Mouse (Mus musculus): Measurements from ENCODE around the gene Itga2b. TPM values are rescaled to one million over a fixed set of nuclear protein-coding genes. Genes with fewer than 3 reads are reported as not detected.

The Itga2b gene
- polyA plus RNA-seq, 1 experiment from 2014 or later, result 5.8 TPM

- peak overlapping the region; percentile 86 for H3K9ac ChIP-seq (ENCODE audit: low read depth, low read length)
Observed at GRCm38 (mm10) chr11:102406900-102407833, 62.8 kb downstream of the Itga2b start.

GRCm38 (mm10) chr11:102406401-102406800, 63.5 kb downstream of the Itga2b start:
- Histone ChIP-seq H3K9ac (ENCODE audit: low read depth, low read length) (peak overlapping the region; percentile 86; the same call in 1 of the 2 replicates), H3K27ac (ENCODE audit: low read depth, low read length) (no peak overlapping the region; the same call in 1 of the 2 replicates), H3K36me3 (ENCODE audit: control insufficient read depth, insufficient read depth, low read length) (peaks cover 24% of the 10 kb centered on the region), H3K4me2 (replicated peaks; ENCODE audit: low read depth, low read length) (peak overlapping the region; percentile 76), H3K4me3 (ENCODE audit: low read length) (peak overlapping the region; percentile 78), H3K27me3 (ENCODE audit: control insufficient read depth, insufficient read depth, low read length) (no peaks in the 10 kb centered on the region), H3K4me1 (ENCODE audit: control insufficient read depth, insufficient read depth, low read length) (peaks cover 18% of the 10 kb centered on the region), H3K9me3 (ENCODE audit: control insufficient read depth, low read length) (no peaks in the 10 kb centered on the region)
- ATAC-seq (ENCODE audit: low FRiP score, low TSS enrichment), result no peak
- WGBS, result 5% methylated on average over 3 of the region's 3 CpGs

More at GRCm38 (mm10) chr11:102406900-102407833, 62.8 kb downstream of the Itga2b start:
- Histone ChIP-seq H3K27me3 (ENCODE audit: control insufficient read depth, insufficient read depth, low read length) (no peaks in the 10 kb centered on the region), H3K27ac (ENCODE audit: low read depth, low read length) (peak overlapping the region; percentile 97), H3K4me2 (replicated peaks; ENCODE audit: low read depth, low read length) (peak overlapping the region; percentile 76), H3K9me3 (ENCODE audit: control insufficient read depth, low read length) (no peaks in the 10 kb centered on the region), H3K4me3 (ENCODE audit: low read length) (peak overlapping the region; percentile 78), H3K4me1 (ENCODE audit: control insufficient read depth, insufficient read depth, low read length) (peaks cover 18% of the 10 kb centered on the region), H3K36me3 (ENCODE audit: control insufficient read depth, insufficient read depth, low read length) (peaks cover 24% of the 10 kb centered on the region)
- peak; percentile 75 for ATAC-seq (ENCODE audit: low FRiP score, low TSS enrichment)
- WGBS, result under 1% methylated on average over 71 of the region's 85 CpGs

- Histone ChIP-seq H3K4me2 (replicated peaks; ENCODE audit: low read depth, low read length) (peak overlapping the region; percentile 76), H3K4me3 (ENCODE audit: low read length) (peak overlapping the region; percentile 78; the same call in 1 of the 2 replicates), H3K4me1 (ENCODE audit: control insufficient read depth, insufficient read depth, low read length) (peaks cover 18% of the 10 kb centered on the region), H3K27ac (ENCODE audit: low read depth, low read length) (no peak overlapping the region), H3K27me3 (ENCODE audit: control insufficient read depth, insufficient read depth, low read length) (peaks cover 3% of the 10 kb centered on the region; the same call in 1 of the 2 replicates), H3K9me3 (ENCODE audit: control insufficient read depth, low read length) (no peaks in the 10 kb centered on the region), H3K36me3 (ENCODE audit: control insufficient read depth, insufficient read depth, low read length) (peaks cover 24% of the 10 kb centered on the region), H3K9ac (ENCODE audit: low read depth, low read length) (peak overlapping the region; percentile 86; the same call in 1 of the 2 replicates)
- WGBS, result 83% methylated on average over 11 of the region's 11 CpGs
- ATAC-seq (ENCODE audit: low FRiP score, low TSS enrichment), result no peak
Observed at GRCm38 (mm10) chr11:102405544-102406285, 64.2 kb downstream of the Itga2b start.

GRCm38 (mm10) chr11:102404161-102405010, 65.5 kb downstream of the Itga2b start:
- Histone ChIP-seq H3K4me2 (replicated peaks; ENCODE audit: low read depth, low read length) (no peak overlapping the region), H3K9me3 (ENCODE audit: control insufficient read depth, low read length) (no peaks in the 10 kb centered on the region), H3K4me1 (ENCODE audit: control insufficient read depth, insufficient read depth, low read length) (peaks cover 22% of the 10 kb centered on the region), H3K4me3 (ENCODE audit: low read length) (no peak overlapping the region), H3K36me3 (ENCODE audit: control insufficient read depth, insufficient read depth, low read length) (peaks cover 24% of the 10 kb centered on the region), H3K27me3 (ENCODE audit: control insufficient read depth, insufficient read depth, low read length) (peaks cover 10% of the 10 kb centered on the region), H3K27ac (ENCODE audit: low read depth, low read length) (no peak overlapping the region), H3K9ac (ENCODE audit: low read depth, low read length) (no peak overlapping the region)
- no peak for ATAC-seq (ENCODE audit: low FRiP score, low TSS enrichment)
- 80% methylated on average over 18 of the region's 18 CpGs for WGBS

- WGBS, result 96% methylated on average over 11 of the region's 11 CpGs
- Histone ChIP-seq H3K36me3 (ENCODE audit: control insufficient read depth, insufficient read depth, low read length) (peaks cover 24% of the 10 kb centered on the region), H3K27ac (ENCODE audit: low read depth, low read length) (no peak overlapping the region), H3K4me1 (ENCODE audit: control insufficient read depth, insufficient read depth, low read length) (peaks cover 26% of the 10 kb centered on the region), H3K9ac (ENCODE audit: low read depth, low read length) (no peak overlapping the region), H3K4me2 (replicated peaks; ENCODE audit: low read depth, low read length) (no peak overlapping the region), H3K4me3 (ENCODE audit: low read length) (no peak overlapping the region), H3K27me3 (ENCODE audit: control insufficient read depth, insufficient read depth, low read length) (peaks cover 17% of the 10 kb centered on the region), H3K9me3 (ENCODE audit: control insufficient read depth, low read length) (no peaks in the 10 kb centered on the region)
- no peak for ATAC-seq (ENCODE audit: low FRiP score, low TSS enrichment)
Observed at GRCm38 (mm10) chr11:102403657-102404056, 66.3 kb downstream of the Itga2b start.

Small RNA genes lying within 50 kb of the gene (microRNA-seq; reads per million reads assigned to microRNA genes)
- gene Mir6930, result not detected

Other genes with a start within 250 kb of the Itga2b start
- 21.6 and 29.1 TPM in 2 replicates for gene Hdac5, start 240.0 kb downstream of the Itga2b start, polyA plus RNA-seq (2014; fragmentation: Nextera tagmentation; extraction: Ambion mirVana)
- 18.2 and 22.9 TPM in 2 replicates for gene BC030867, start 221.2 kb downstream of the Itga2b start, polyA plus RNA-seq (2014; fragmentation: Nextera tagmentation; extraction: Ambion mirVana)
- 0.09 TPM in 1 of 2 replicates, not detected in the other for gene Asb16, start 201.4 kb downstream of the Itga2b start, polyA plus RNA-seq (2014; fragmentation: Nextera tagmentation; extraction: Ambion mirVana)
- gene Tmub2, start 185.2 kb downstream of the Itga2b start, polyA plus RNA-seq (2014; fragmentation: Nextera tagmentation; extraction: Ambion mirVana), result 41.6 and 54.2 TPM in 2 replicates
- gene Atxn7l3, start 173.5 kb downstream of the Itga2b start, polyA plus RNA-seq (2014; fragmentation: Nextera tagmentation; extraction: Ambion mirVana), result 15.2 and 18.6 TPM in 2 replicates
- gene Ubtf, start 150.4 kb downstream of the Itga2b start, polyA plus RNA-seq (2014; fragmentation: Nextera tagmentation; extraction: Ambion mirVana), result 86.5 and 105 TPM in 2 replicates
- gene Slc4a1, start 103.9 kb downstream of the Itga2b start, polyA plus RNA-seq (2014; fragmentation: Nextera tagmentation; extraction: Ambion mirVana), result 3.0 and 3.3 TPM in 2 replicates
- 1.7 and 1.9 TPM in 2 replicates for gene Rundc3a, start 76.7 kb downstream of the Itga2b start, polyA plus RNA-seq (2014; fragmentation: Nextera tagmentation; extraction: Ambion mirVana)
- 224 and 274 TPM in 2 replicates for gene Slc25a39, start 62.2 kb downstream of the Itga2b start, polyA plus RNA-seq (2014; fragmentation: Nextera tagmentation; extraction: Ambion mirVana)
- gene Grn, start 39.8 kb downstream of the Itga2b start, polyA plus RNA-seq (2014; fragmentation: Nextera tagmentation; extraction: Ambion mirVana), result 81.0 and 103 TPM in 2 replicates
- 12.3 and 14.7 TPM in 2 replicates for gene Fam171a2, start 22.4 kb downstream of the Itga2b start, polyA plus RNA-seq (2014; fragmentation: Nextera tagmentation; extraction: Ambion mirVana)
- 37.3 and 60.6 TPM in 2 replicates for gene Gpatch8, start 86.3 kb upstream of the Itga2b start, polyA plus RNA-seq (2014; fragmentation: Nextera tagmentation; extraction: Ambion mirVana)
- gene Gm11627, start 109.3 kb upstream of the Itga2b start, polyA plus RNA-seq (2014; fragmentation: Nextera tagmentation; extraction: Ambion mirVana), result 5.7 and 8.3 TPM in 2 replicates
- gene Fzd2, start 134.3 kb upstream of the Itga2b start, polyA plus RNA-seq (2014; fragmentation: Nextera tagmentation; extraction: Ambion mirVana), result 41.7 and 49.7 TPM in 2 replicates
- gene Meioc, start 193.6 kb upstream of the Itga2b start, polyA plus RNA-seq (2014; fragmentation: Nextera tagmentation; extraction: Ambion mirVana), result 0.40 and 1.4 TPM in 2 replicates
- gene Ccdc43, start 227.7 kb upstream of the Itga2b start, polyA plus RNA-seq (2014; fragmentation: Nextera tagmentation; extraction: Ambion mirVana), result 52.7 and 55.4 TPM in 2 replicates

All from kidney, embryonic 14.5 days (tissue).